Mouse (Mus musculus) CH12.LX (cell line): Measurements from ENCODE around the gene Gna11. TPM values are rescaled to one million over a fixed set of nuclear protein-coding genes. Genes with fewer than 3 reads are reported as not detected.

ENCODE experiments used
- DNase-seq: peaks from one replicate; pipeline ENCODE4 v3.0.0-alpha.2; 2013; ENCODE audit errors: extremely low read depth
- H3K27ac ChIP-seq: 2 replicates; pipeline ENCODE4 v1.5.1; 2012; ENCODE audit warnings: low read depth, mild to moderate bottlenecking, control low read depth, moderate library complexity; ENCODE audit not compliant: insufficient read depth
- H3K27me3 ChIP-seq: replicated peaks from 2 replicates; pipeline ENCODE3; 2012; ENCODE audit warnings: inconsistent platforms
- H3K36me3 ChIP-seq, 2 experiments: replicated peaks in 1 of 2; 2 replicates each; pipeline versions ENCODE3 to v1.6.1; 2012; ENCODE audit warnings: inconsistent platforms in 1 of 2, low read length in 1 of 2, mild to moderate bottlenecking in 1 of 2, mixed read lengths in 1 of 2, moderate library complexity in 1 of 2; ENCODE audit not compliant: control insufficient read depth in 1 of 2, insufficient read depth in 1 of 2
- H3K4me1 ChIP-seq, 2 experiments: 2 replicates each; pipeline ENCODE4 v1.6.1; 2012; ENCODE audit warnings: inconsistent platforms in 1 of 2, moderate library complexity in 1 of 2; ENCODE audit not compliant: insufficient read depth in 2 of 2, control insufficient read depth in 1 of 2
- H3K4me2 ChIP-seq: 2 replicates; pipeline ENCODE4 v1.6.1; 2012; ENCODE audit warnings: low read depth, mild to moderate bottlenecking, control low read depth; ENCODE audit not compliant: poor library complexity, insufficient read depth, severe bottlenecking
- H3K4me3 ChIP-seq, 3 experiments: fragments of 150-350 bp in 1 of 3; sonication (generic) in 1 of 3; replicated peaks in 1 of 3; 2 replicates each; pipeline versions ENCODE3 to v1.5.1; 2011 to 2012; ENCODE audit warnings: low read depth in 2 of 3, low read length in 2 of 3, mild to moderate bottlenecking in 2 of 3, moderate library complexity in 2 of 3, control low read depth in 1 of 3, improper control_type of control experiment in 1 of 3, inconsistent platforms in 1 of 3, mixed read lengths in 1 of 3; ENCODE audit not compliant: poor library complexity in 1 of 3
- H3K79me2 ChIP-seq: replicated peaks from 2 replicates; pipeline ENCODE4 v1.6.1; 2012; ENCODE audit warnings: mild to moderate bottlenecking, moderate library complexity; ENCODE audit not compliant: control insufficient read depth, poor library complexity, insufficient read depth, severe bottlenecking; ENCODE audit errors: extremely low read depth
- H3K9ac ChIP-seq: 2 replicates; pipeline ENCODE4 v1.6.1; 2012; ENCODE audit warnings: low read depth, mild to moderate bottlenecking, control low read depth, moderate library complexity; ENCODE audit not compliant: insufficient read depth
- H3K9me3 ChIP-seq: replicated peaks from 2 replicates; pipeline ENCODE3; 2012; ENCODE audit warnings: low read length, inconsistent platforms, mixed read lengths
- BHLHE40 ChIP-seq: IDR thresholded peaks from 2 replicates; pipeline ENCODE4 v1.6.1; 2011; ENCODE audit warnings: mild to moderate bottlenecking, low read depth, low read length, improper control_type of control experiment
- CHD1 ChIP-seq: IDR thresholded peaks from 2 replicates; pipeline ENCODE4 v1.6.1; 2012; ENCODE audit warnings: low read depth, low read length, improper control_type of control experiment, inconsistent platforms
- CHD2 ChIP-seq: IDR thresholded peaks from 2 replicates; pipeline ENCODE4 v1.6.1; 2011; ENCODE audit warnings: low read length, improper control_type of control experiment
- CTCF ChIP-seq, 2 experiments: IDR thresholded peaks in 1 of 2; conservative IDR thresholded peaks in 1 of 2; 2 replicates each; pipeline ENCODE4 v1.5.1; 2011 to 2012; ENCODE audit warnings: low read depth in 2 of 2, low read length in 2 of 2, improper control_type of control experiment in 1 of 2, inconsistent platforms in 1 of 2, mild to moderate bottlenecking in 1 of 2, moderate library complexity in 1 of 2
- E2F4 ChIP-seq: IDR thresholded peaks from 2 replicates; pipeline ENCODE4 v1.6.1; 2011; ENCODE audit warnings: low read depth, low read length, improper control_type of control experiment; ENCODE audit not compliant: insufficient replicate concordance
- ELF1 ChIP-seq: IDR thresholded peaks from 2 replicates; pipeline ENCODE4 v1.6.1; 2014; ENCODE audit warnings: low read depth, mild to moderate bottlenecking, inconsistent platforms, low read length, improper control_type of control experiment
- EP300 ChIP-seq: IDR thresholded peaks from 2 replicates; pipeline ENCODE4 v1.6.1; 2011; ENCODE audit warnings: low read length, improper control_type of control experiment
- ETS1 ChIP-seq: conservative IDR thresholded peaks from 2 replicates; pipeline ENCODE4 v1.6.1; 2012; ENCODE audit warnings: low read depth, mild to moderate bottlenecking, inconsistent platforms, low read length, improper control_type of control experiment, moderate library complexity
- GABPA ChIP-seq: IDR thresholded peaks from 2 replicates; pipeline ENCODE4 v1.6.1; 2012; ENCODE audit warnings: low read depth, low read length, improper control_type of control experiment, inconsistent platforms; ENCODE audit not compliant: insufficient replicate concordance
- HCFC1 ChIP-seq: IDR thresholded peaks from 2 replicates; pipeline ENCODE4 v1.6.1; 2012; ENCODE audit warnings: low read depth, mild to moderate bottlenecking, inconsistent platforms, low read length, improper control_type of control experiment
- IRF4 ChIP-seq: IDR thresholded peaks from 2 replicates; pipeline ENCODE4 v1.6.1; 2014; ENCODE audit warnings: low read depth, mild to moderate bottlenecking, inconsistent platforms, low read length, improper control_type of control experiment
- JUN ChIP-seq: IDR thresholded peaks from 2 replicates; pipeline ENCODE4 v1.6.1; 2011; ENCODE audit warnings: low read depth, mild to moderate bottlenecking, low read length, improper control_type of control experiment, moderate library complexity; ENCODE audit not compliant: insufficient read depth
- JUND ChIP-seq: conservative IDR thresholded peaks from 2 replicates; pipeline ENCODE4 v1.6.1; 2011; ENCODE audit warnings: low read depth, low read length, improper control_type of control experiment
- KAT2A ChIP-seq: IDR thresholded peaks from 2 replicates; pipeline ENCODE4 v1.6.1; 2012; ENCODE audit warnings: low read length, improper control_type of control experiment, inconsistent platforms; ENCODE audit not compliant: insufficient replicate concordance
- MAFK ChIP-seq: IDR thresholded peaks from 2 replicates; pipeline ENCODE4 v1.6.1; 2011; ENCODE audit warnings: low read length, improper control_type of control experiment; ENCODE audit not compliant: insufficient replicate concordance
- MAX ChIP-seq: IDR thresholded peaks from 2 replicates; pipeline ENCODE4 v1.6.1; 2011; ENCODE audit warnings: low read length, improper control_type of control experiment
- MAZ ChIP-seq: IDR thresholded peaks from 2 replicates; pipeline ENCODE4 v1.6.1; 2012; ENCODE audit warnings: low read depth, mild to moderate bottlenecking, inconsistent platforms, low read length, improper control_type of control experiment, moderate library complexity
- MEF2A ChIP-seq: IDR thresholded peaks from 2 replicates; pipeline ENCODE4 v1.6.1; 2014; ENCODE audit warnings: low read depth, mild to moderate bottlenecking, inconsistent platforms, low read length, improper control_type of control experiment, borderline replicate concordance
- MXI1 ChIP-seq: IDR thresholded peaks from 2 replicates; pipeline ENCODE4 v1.6.1; 2011; ENCODE audit warnings: mild to moderate bottlenecking, low read depth, low read length, improper control_type of control experiment
- MYC ChIP-seq: IDR thresholded peaks from 2 replicates; pipeline ENCODE4 v1.6.1; 2011; ENCODE audit warnings: low read depth, mild to moderate bottlenecking, improper control_type of control experiment, low read length
- NELFE ChIP-seq: IDR thresholded peaks from 2 replicates; pipeline ENCODE4 v1.6.1; 2011; ENCODE audit warnings: low read depth, low read length, improper control_type of control experiment
- NRF1 ChIP-seq: IDR thresholded peaks from 2 replicates; pipeline ENCODE4 v1.6.1; 2014; ENCODE audit warnings: low read depth, mild to moderate bottlenecking, inconsistent platforms, low read length, improper control_type of control experiment, moderate library complexity
- PAX5 ChIP-seq: IDR thresholded peaks from 2 replicates; pipeline ENCODE4 v1.6.1; 2012; ENCODE audit warnings: low read length, inconsistent platforms, mixed read lengths
- POLR2A ChIP-seq: IDR thresholded peaks from 2 replicates; pipeline ENCODE4 v1.6.1; 2011; ENCODE audit warnings: low read depth, mild to moderate bottlenecking, improper control_type of control experiment, low read length
- POLR2AphosphoS2 ChIP-seq: IDR thresholded peaks from 2 replicates; pipeline ENCODE4 v1.6.1; 2011; ENCODE audit warnings: low read depth, low read length, improper control_type of control experiment
- RAD21 ChIP-seq: IDR thresholded peaks from 2 replicates; pipeline ENCODE4 v1.6.1; 2011; ENCODE audit warnings: low read depth, mild to moderate bottlenecking, low read length, improper control_type of control experiment, moderate library complexity
- RCOR1 ChIP-seq: conservative IDR thresholded peaks from 2 replicates; pipeline ENCODE4 v1.6.1; 2012; ENCODE audit warnings: low read depth, mild to moderate bottlenecking, inconsistent platforms, low read length, improper control_type of control experiment
- SIN3A ChIP-seq: IDR thresholded peaks from 2 replicates; pipeline ENCODE4 v1.6.1; 2012; ENCODE audit warnings: low read length, improper control_type of control experiment, inconsistent platforms
- SMC3 ChIP-seq: IDR thresholded peaks from 2 replicates; pipeline ENCODE4 v1.6.1; 2011; ENCODE audit warnings: low read depth, low read length, improper control_type of control experiment
- TBP ChIP-seq: conservative IDR thresholded peaks from 2 replicates; pipeline ENCODE4 v1.6.1; 2011; ENCODE audit warnings: low read depth, low read length, improper control_type of control experiment
- TCF12 ChIP-seq: IDR thresholded peaks from 2 replicates; pipeline ENCODE4 v1.6.1; 2014; ENCODE audit warnings: low read depth, mild to moderate bottlenecking, inconsistent platforms, low read length, improper control_type of control experiment
- UBTF ChIP-seq: IDR thresholded peaks from 2 replicates; pipeline ENCODE4 v1.6.1; 2012; ENCODE audit warnings: low read depth, mild to moderate bottlenecking, inconsistent platforms, low read length, improper control_type of control experiment, moderate library complexity
- USF1 ChIP-seq: IDR thresholded peaks from 2 replicates; pipeline ENCODE4 v1.6.1; 2014; ENCODE audit warnings: low read depth, mild to moderate bottlenecking, inconsistent platforms, low read length, improper control_type of control experiment
- USF2 ChIP-seq: conservative IDR thresholded peaks from 2 replicates; pipeline ENCODE4 v1.6.1; 2011; ENCODE audit warnings: low read depth, low read length, improper control_type of control experiment
- ZC3H11A ChIP-seq: IDR thresholded peaks from 2 replicates; pipeline ENCODE4 v1.6.1; 2012; ENCODE audit warnings: low read depth, mild to moderate bottlenecking, inconsistent platforms, low read length, improper control_type of control experiment
- ZKSCAN1 ChIP-seq: IDR thresholded peaks from 2 replicates; pipeline ENCODE4 v1.6.1; 2012; ENCODE audit warnings: low read depth, inconsistent platforms, low read length, improper control_type of control experiment, borderline replicate concordance
- ZMIZ1 ChIP-seq: IDR thresholded peaks from 2 replicates; pipeline ENCODE4 v1.6.1; 2012; ENCODE audit warnings: low read depth, mild to moderate bottlenecking, inconsistent platforms, low read length, improper control_type of control experiment
- ZNF384 ChIP-seq: IDR thresholded peaks from 2 replicates; pipeline ENCODE4 v1.6.1; 2012; ENCODE audit warnings: low read depth, low read length, improper control_type of control experiment, inconsistent platforms
- dilution Hi-C: fragments of 300-500 bp; cut with MboI; formaldehyde crosslinking; loops from 2 replicates; pipeline ENCODE4 v1.14.3; 2020; ENCODE audit warnings: low sequenced_read_pairs; ENCODE audit not compliant: extremely low pct_unique_long_range_greater_than_20kb, extremely low pct_ligation_motif_present
- in situ Hi-C: fragments of 300-500 bp; cut with MboI; formaldehyde crosslinking; loops from 3 replicates; pipeline ENCODE4 v1.14.3; 2019; ENCODE audit warnings: low sequenced_read_pairs, low pct_ligation_motif_present, low pct_unique_long_range_greater_than_20kb, mixed read lengths
- polyA plus RNA-seq: library from polyadenylated mRNA; unstranded; fragments of >175 nt; gene quantifications from 2 replicates; pipeline ENCODE4 v1.2.1, GENCODE M21; 2012; ENCODE audit warnings: low read depth; ENCODE audit not compliant: insufficient read length
- total RNA-seq, 2 experiments: library from RNA; depleted of rRNA; stranded (reverse); fragments of 300-350 nt in 1 of 2; fragments of >200 nt in 1 of 2; gene quantifications; 2 replicates each; pipeline ENCODE4 v1.2.3; 2012 to 2014

Gna11 gene
- total and polyA plus RNA-seq, 3 experiments: 4.3 to 8.7 (median 7.2) TPM

- H3K4me2 ChIP-seq: peak overlapping the region; percentile 17; the same call in 1 of the 2 replicates
- peaks cover 8 to 42% of the 10 kb centered on the region in 2 experiments for H3K4me1 ChIP-seq
- H3K36me3 ChIP-seq: no peaks in the 10 kb centered on the region
- H3K9me3 ChIP-seq: peaks cover 5% of the 10 kb centered on the region
- peaks cover 15% of the 10 kb centered on the region for H3K27me3 ChIP-seq
- H3K4me3 ChIP-seq: peak overlapping the region in 2 of 3 experiments; percentile 23 to 46
- H3K9ac ChIP-seq: peak overlapping the region; percentile 46
- DNase-seq: peak; percentile 95
- no peaks in the 10 kb centered on the region for H3K79me2 ChIP-seq
- in situ Hi-C loops (no loop called here), dilution Hi-C loops (no loop called here)
- peak overlapping the region; percentile 33; the same call in 1 of the 2 replicates for H3K27ac ChIP-seq
- TF ChIP-seq JUND (peak; percentile 59), MAFK (peak; percentile 28; the same call in 1 of the 2 replicates), E2F4 (peak; percentile 46; the same call in 1 of the 2 replicates), MYC (peak; percentile 90), JUN (peak; percentile 80), MEF2A (peak; percentile 87), MAX (peak; percentile 53; the same call in 1 of the 2 replicates), ZMIZ1 (no peak), GABPA (no peak), USF2 (no peak), SIN3A (peak; percentile 85), ZKSCAN1 (peak; percentile 76), CTCF (conservative IDR thresholded peaks at IDR 0.05 in 1 of 2, IDR thresholded peaks at IDR 0.05 in 1 of 2; ENCODE audit: low read depth in 2 of 2, low read length in 2 of 2) (peak; percentile 51 to 95; a peak in 3 of 4 replicates), IRF4 (peak; percentile 83), ZNF384 (peak; percentile 23; the same call in 1 of the 2 replicates), NELFE (no peak), TCF12 (peak; percentile 98), MAZ (peak; percentile 90; the same call in 1 of the 2 replicates), MXI1 (peak; percentile 65; the same call in 1 of the 2 replicates), TBP (no peak), SMC3 (peak; percentile 75), ZC3H11A (peak; percentile 33; the same call in 1 of the 2 replicates), BHLHE40 (peak; percentile 89), RAD21 (peak; percentile 81), PAX5 (no peak), ETS1 (peak; percentile 91), UBTF (no peak), RCOR1 (peak; percentile 62; the same call in 1 of the 2 replicates), CHD1 (no peak), EP300 (peak; percentile 70; the same call in 1 of the 2 replicates), USF1 (no peak), NRF1 (peak; percentile 47), ELF1 (peak; percentile 69), KAT2A (no peak), CHD2 (peak; percentile 96), POLR2AphosphoS2 (no peak), POLR2A (peak; percentile 66), HCFC1 (peak; percentile 75)
Measured at GRCm38 (mm10) chr10:81551597-81552102, 6.7 kb upstream of the Gna11 start.
